Mouse (Mus musculus): ENCODE measurements around the gene Ocln. TPM values are rescaled to one million over a fixed set of nuclear protein-coding genes. Genes with fewer than 3 reads are reported as not detected.
"Not testable (repeated sequence)": the region's sequence is repeated elsewhere in the genome, so short reads cannot be mapped to it uniquely, and the experiment has no call there.

Gene Ocln
- polyA plus RNA-seq, 1 experiment: 8.3 TPM

DNA sequence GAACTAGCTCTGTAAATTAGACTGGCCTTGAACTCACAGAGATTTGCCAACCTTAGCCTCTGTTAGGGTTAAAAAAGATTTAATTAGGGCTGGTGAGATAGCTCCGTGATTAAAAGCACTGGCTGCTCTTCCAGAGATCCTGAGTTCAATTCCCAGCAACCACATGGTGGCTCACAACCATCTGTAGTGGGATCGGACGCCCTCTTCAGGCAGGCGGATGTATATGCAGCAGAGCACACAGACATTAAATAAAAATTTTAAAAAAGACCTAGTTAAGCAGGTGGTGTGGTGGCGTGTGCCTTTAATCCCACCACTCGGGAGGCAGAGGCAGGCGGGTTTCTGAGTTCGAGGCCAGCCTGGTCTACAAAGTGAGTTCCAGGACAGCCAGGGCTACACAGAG lies 58.1 kb downstream of the Ocln start:
- not testable (repeated sequence) for DNase-seq (ENCODE audit: extremely low spot score in 1 of 2, low spot score in 1 of 2)

DNA sequence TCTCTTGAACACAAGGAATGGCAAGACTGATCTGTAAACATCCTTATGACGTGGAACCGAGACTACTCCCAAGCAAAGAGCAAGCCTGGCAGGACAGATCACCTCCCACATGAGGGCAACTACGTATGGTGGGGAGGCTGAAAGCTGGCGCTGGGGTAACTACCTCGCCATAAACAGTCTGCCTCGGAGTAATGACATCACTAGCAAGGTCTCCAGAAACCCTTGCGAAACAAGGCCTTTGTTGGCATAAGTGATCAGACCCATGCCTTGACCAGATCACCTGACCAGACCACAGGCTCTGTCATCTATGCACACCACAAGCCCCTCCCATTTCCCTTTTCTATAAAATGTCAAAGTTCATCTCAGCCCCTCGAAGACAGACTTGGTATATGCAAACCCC lies 59.2 kb downstream of the Ocln start:
- DNase-seq (ENCODE audit: extremely low spot score in 1 of 2, low spot score in 1 of 2): no peak

DNA sequence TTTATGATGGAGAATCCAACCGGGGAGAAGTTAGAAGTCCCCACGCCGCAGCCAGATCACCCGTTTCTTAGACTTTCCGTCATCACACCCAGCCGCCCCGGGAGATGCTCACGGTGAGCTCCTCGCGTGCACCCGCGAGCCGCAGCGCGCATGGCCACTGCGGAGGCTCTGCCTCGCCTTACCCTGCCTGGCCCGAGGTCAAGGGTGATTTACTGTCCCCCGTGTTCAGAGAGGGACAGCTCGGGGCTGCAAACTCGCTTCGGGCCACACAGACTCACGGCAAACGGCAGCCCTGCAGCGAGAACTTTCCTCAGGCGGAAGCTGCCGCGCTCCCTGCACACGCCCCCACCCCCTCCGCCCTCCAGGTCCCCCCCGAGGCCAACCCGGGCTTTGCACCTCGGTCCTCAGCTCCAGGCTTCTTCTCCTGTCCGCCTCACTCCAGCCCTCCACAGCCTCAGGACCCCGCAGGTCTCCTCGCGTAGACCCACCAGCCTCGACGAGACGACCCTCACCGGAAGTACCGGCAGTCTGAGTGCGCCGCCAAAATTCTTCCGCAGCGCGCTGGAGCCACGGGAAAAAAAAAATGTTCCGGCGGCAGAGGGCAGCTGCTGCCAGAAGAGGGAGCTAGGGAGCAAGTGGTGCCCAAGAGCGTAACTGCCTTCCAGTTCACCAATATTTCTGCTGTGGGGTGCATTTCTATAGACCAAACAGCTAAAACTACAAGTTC lies 60.3 kb downstream of the Ocln start, which contains the start of gene Gtf2h2:
Gene Gtf2h2 (minus strand): TSS at position 519 of the 727 bp plus-strand sequence.
- DNase-seq (ENCODE audit: extremely low spot score in 1 of 2, low spot score in 1 of 2): peak; percentile 31 to 91

DNA sequence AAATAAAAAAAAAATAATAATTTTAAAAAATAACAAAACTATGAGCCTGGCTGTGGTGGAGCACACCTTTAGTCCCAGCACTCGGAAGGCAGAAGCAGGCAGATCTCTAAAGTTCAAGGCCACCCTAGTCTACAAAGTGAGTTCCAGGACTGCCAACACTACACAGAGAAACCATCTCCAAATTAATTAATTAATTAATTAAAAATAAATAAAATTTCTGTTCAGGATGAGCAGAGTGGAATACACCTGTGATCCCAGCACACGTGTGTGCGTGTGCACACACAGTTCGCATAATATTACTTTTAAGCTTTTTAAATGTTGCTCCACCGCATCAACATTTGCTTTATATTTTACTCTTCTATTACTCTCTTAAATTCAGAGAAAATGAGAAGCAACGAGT lies 60.9 kb downstream of the Ocln start:
- DNase-seq (ENCODE audit: extremely low spot score in 1 of 2, low spot score in 1 of 2): no peak

DNA sequence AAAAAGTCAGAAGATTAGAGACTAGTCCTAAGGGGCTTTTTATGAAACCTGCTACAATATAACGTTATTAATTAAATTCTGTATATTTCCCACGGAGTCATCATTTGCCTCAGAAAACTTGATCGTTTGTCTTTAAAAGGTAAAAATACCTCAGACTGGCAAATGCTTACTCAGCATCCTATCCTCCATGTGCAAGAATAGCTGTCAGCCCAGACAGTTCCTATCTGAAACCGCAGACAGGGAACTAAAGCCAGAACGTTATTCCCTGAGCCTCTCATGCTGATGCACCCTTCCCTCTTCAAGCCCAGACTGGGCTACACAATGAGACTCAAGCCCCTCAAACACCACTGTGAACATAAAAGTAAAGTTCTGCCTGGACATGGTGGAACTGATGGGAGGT lies 62.1 kb downstream of the Ocln start:
- peak in 1 of 2 experiments; percentile 3 for DNase-seq (ENCODE audit: extremely low spot score in 1 of 2, low spot score in 1 of 2)

DNA sequence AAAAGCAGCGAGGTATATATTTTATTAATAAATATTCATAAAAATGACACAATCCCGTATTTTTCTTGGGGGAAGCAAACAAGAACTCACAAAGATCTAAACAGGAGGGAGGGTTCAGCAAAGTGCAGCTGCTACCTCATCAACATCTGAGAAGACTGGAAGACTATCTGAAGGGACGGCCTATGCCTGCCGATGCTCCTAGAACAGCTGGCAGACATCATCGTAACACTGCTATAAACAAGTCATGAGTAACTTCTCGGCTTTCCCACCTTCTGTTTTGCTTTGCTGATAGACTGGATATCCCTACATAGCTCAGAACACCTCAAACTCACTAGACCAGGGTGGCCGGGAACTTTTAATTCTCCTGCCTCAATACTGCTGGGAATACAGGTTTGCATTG lies 68.9 kb downstream of the Ocln start:
- no peak for DNase-seq (ENCODE audit: extremely low spot score in 1 of 2, low spot score in 1 of 2)

DNA sequence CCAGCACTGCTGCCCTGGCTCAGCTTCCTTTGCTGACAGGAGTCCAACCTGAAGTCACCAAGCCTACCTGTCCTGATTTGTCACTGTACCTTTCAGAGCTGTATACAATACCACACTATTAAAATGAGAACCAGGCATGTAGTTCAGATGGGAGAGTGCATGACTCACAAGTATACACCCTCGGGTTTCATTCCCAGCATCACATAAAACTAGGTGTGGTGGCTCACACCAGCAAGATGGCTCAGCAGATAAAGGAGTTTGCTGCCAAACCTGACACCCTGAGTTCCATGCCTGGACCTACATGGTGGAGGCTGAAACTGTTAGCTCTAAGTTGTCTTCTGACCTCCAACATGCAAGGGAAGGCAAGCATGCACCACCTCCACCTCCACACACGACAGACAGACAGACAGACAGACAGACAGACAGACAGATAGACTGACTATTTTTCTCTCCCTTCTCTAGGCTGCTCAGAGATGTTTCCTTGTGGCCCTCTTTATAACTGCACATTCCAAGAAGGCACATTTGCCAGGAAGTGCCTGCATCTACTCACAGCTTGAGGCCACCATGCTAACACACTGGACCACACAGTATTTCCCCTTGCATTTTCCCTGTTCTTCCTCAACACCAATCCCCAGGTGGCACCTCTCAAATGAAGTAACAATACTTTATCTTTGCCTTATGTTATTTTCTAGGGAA lies 88.8 kb downstream of the Ocln start:
- DNase-seq (ENCODE audit: extremely low spot score in 1 of 2, low spot score in 1 of 2): no peak

DNA sequence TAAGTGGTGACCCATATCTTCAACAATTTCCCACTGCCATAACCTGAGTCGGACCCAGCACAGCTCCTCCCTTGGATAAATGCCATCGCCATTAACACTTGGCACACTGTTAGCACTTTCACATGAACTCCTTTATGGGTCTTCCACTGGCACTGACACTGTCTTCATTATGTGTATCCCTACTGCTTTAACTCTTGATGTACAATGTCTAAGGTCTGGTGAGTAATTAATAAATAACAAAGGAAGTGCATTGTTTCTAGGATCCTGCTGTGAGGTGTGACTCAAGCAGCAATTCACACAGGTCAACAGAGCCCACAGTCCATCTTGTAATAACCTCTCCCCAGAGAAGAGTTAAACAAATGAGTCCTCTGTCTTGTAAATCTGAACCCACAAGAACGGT lies 91.2 kb downstream of the Ocln start:
- DNase-seq (ENCODE audit: extremely low spot score in 1 of 2, low spot score in 1 of 2): no peak

DNA sequence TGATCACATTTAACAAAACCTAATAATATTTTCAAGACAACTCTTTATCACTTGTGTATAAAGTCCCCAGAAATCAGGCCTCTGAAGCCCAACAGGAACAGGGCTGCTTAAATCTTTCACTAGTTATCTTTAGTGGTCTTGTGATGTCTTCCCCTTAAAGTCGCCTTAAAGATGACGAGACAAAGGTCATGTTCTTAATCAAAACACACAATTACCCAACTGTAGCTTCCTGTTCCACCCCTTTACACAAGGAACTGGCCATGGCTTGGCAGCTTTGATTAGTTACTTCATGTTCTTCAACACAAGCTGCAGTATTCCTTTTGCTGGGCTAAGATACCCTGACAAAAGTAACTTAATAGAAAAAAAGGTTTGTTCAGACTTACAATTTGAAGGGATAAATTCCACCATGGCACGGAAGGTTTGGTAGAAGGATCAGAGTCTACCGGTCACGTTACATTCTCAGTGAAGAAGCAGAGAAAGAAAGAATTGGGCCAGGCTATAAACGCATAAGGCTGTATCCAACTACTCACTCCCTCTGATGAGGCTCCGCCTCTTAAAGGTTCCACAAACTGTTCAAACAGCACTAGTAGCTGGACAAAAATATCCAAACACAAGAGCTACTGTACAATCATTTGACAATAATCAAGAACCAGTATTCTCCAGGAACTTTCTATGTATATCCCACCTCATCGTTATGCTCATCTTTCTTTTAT lies 99.9 kb downstream of the Ocln start, which contains the start of gene Naip1:
Gene Naip1 (minus strand): TSS at position 455 of the 713 bp plus-strand sequence.
- not testable (repeated sequence) for DNase-seq (ENCODE audit: extremely low spot score in 1 of 2, low spot score in 1 of 2)

DNA sequence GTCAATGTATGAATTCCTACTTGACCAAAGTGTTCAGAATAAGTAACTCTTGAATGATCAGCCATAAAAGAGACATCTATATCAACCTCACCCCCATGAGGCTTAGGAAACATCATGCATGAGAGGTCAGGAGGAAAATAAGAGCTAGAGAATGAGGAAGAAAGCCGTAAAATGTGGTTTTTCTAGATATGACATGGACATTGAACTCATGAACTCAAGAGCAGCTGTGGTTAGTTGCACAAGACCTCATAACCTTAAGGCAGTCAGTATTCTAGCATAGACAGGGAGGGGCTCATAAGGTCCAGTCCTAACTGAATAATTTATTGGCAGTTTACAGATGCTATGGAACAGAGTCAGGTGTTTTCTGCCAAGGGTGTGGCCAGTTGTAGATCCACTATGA lies 103.0 kb downstream of the Ocln start:
- no peak for DNase-seq (ENCODE audit: extremely low spot score in 1 of 2, low spot score in 1 of 2)

Other genes starting within 250 kb of the Ocln start
- 0.62 and 0.65 TPM in 2 replicates for gene Naip6, start 235.0 kb downstream of the Ocln start, polyA plus RNA-seq (2012; rRNA removed)
- 0.22 and 0.40 TPM in 2 replicates for gene Naip1, start 99.8 kb downstream of the Ocln start, polyA plus RNA-seq (2012; rRNA removed)
- gene Gtf2h2, start 60.1 kb downstream of the Ocln start, polyA plus RNA-seq (2012; rRNA removed): 53.2 and 64.2 TPM in 2 replicates
- 1.2 and 1.3 TPM in 2 replicates for gene Marveld2, start 64.3 kb upstream of the Ocln start, polyA plus RNA-seq (2012; rRNA removed)
- gene Ak6, start 98.3 kb upstream of the Ocln start, polyA plus RNA-seq (2012; rRNA removed): 139 and 148 TPM in 2 replicates
- 14.2 and 14.5 TPM in 2 replicates for gene Rad17, start 98.3 kb upstream of the Ocln start, polyA plus RNA-seq (2012; rRNA removed)
- 19.4 and 21.2 TPM in 2 replicates for gene Taf9, start 98.9 kb upstream of the Ocln start, polyA plus RNA-seq (2012; rRNA removed)
- gene Ccdc125, start 117.0 kb upstream of the Ocln start, polyA plus RNA-seq (2012; rRNA removed): 0.67 and 0.84 TPM in 2 replicates
- gene Cdk7, start 178.2 kb upstream of the Ocln start, polyA plus RNA-seq (2012; rRNA removed): 18.6 and 22.2 TPM in 2 replicates
- gene Mrps36, start 191.9 kb upstream of the Ocln start, polyA plus RNA-seq (2012; rRNA removed): 79.5 and 83.3 TPM in 2 replicates
- gene Cenph, start 223.2 kb upstream of the Ocln start, polyA plus RNA-seq (2012; rRNA removed): 1.7 TPM in 2 replicates
- 1.5 and 1.6 TPM in 2 replicates for gene Ccnb1, start 233.9 kb upstream of the Ocln start, polyA plus RNA-seq (2012; rRNA removed)